Mouse (Mus musculus) CH12.LX (cell line): ENCODE measurements around the gene Rps27a. TPM values are rescaled to one million over a fixed set of nuclear protein-coding genes. Genes with fewer than 3 reads are reported as not detected.

Experiments used
- DNase-seq: peaks from one replicate; pipeline ENCODE4 v3.0.0-alpha.2; 2013; ENCODE audit errors: extremely low read depth
- H3K27ac ChIP-seq: 2 replicates; pipeline ENCODE4 v1.5.1; 2012; ENCODE audit warnings: low read depth, mild to moderate bottlenecking, control low read depth, moderate library complexity; ENCODE audit not compliant: insufficient read depth
- H3K27me3 ChIP-seq: replicated peaks from 2 replicates; pipeline ENCODE3; 2012; ENCODE audit warnings: inconsistent platforms
- H3K36me3 ChIP-seq, 2 experiments: replicated peaks in 1 of 2; 2 replicates each; pipeline versions ENCODE3 to v1.6.1; 2012; ENCODE audit warnings: inconsistent platforms in 1 of 2, low read length in 1 of 2, mild to moderate bottlenecking in 1 of 2, mixed read lengths in 1 of 2, moderate library complexity in 1 of 2; ENCODE audit not compliant: control insufficient read depth in 1 of 2, insufficient read depth in 1 of 2
- H3K4me1 ChIP-seq, 2 experiments: 2 replicates each; pipeline ENCODE4 v1.6.1; 2012; ENCODE audit warnings: inconsistent platforms in 1 of 2, moderate library complexity in 1 of 2; ENCODE audit not compliant: insufficient read depth in 2 of 2, control insufficient read depth in 1 of 2
- H3K4me2 ChIP-seq: 2 replicates; pipeline ENCODE4 v1.6.1; 2012; ENCODE audit warnings: low read depth, mild to moderate bottlenecking, control low read depth; ENCODE audit not compliant: poor library complexity, insufficient read depth, severe bottlenecking
- H3K4me3 ChIP-seq, 3 experiments: fragments of 150-350 bp in 1 of 3; sonication (generic) in 1 of 3; replicated peaks in 1 of 3; 2 replicates each; pipeline versions ENCODE3 to v1.5.1; 2011 to 2012; ENCODE audit warnings: low read depth in 2 of 3, low read length in 2 of 3, mild to moderate bottlenecking in 2 of 3, moderate library complexity in 2 of 3, control low read depth in 1 of 3, improper control_type of control experiment in 1 of 3, inconsistent platforms in 1 of 3, mixed read lengths in 1 of 3; ENCODE audit not compliant: poor library complexity in 1 of 3
- H3K79me2 ChIP-seq: replicated peaks from 2 replicates; pipeline ENCODE4 v1.6.1; 2012; ENCODE audit warnings: mild to moderate bottlenecking, moderate library complexity; ENCODE audit not compliant: control insufficient read depth, poor library complexity, insufficient read depth, severe bottlenecking; ENCODE audit errors: extremely low read depth
- H3K9ac ChIP-seq: 2 replicates; pipeline ENCODE4 v1.6.1; 2012; ENCODE audit warnings: low read depth, mild to moderate bottlenecking, control low read depth, moderate library complexity; ENCODE audit not compliant: insufficient read depth
- H3K9me3 ChIP-seq: replicated peaks from 2 replicates; pipeline ENCODE3; 2012; ENCODE audit warnings: low read length, inconsistent platforms, mixed read lengths
- BHLHE40 ChIP-seq: IDR thresholded peaks from 2 replicates; pipeline ENCODE4 v1.6.1; 2011; ENCODE audit warnings: mild to moderate bottlenecking, low read depth, low read length, improper control_type of control experiment
- CHD2 ChIP-seq: IDR thresholded peaks from 2 replicates; pipeline ENCODE4 v1.6.1; 2011; ENCODE audit warnings: low read length, improper control_type of control experiment
- CTCF ChIP-seq, 2 experiments: IDR thresholded peaks in 1 of 2; conservative IDR thresholded peaks in 1 of 2; 2 replicates each; pipeline ENCODE4 v1.5.1; 2011 to 2012; ENCODE audit warnings: low read depth in 2 of 2, low read length in 2 of 2, improper control_type of control experiment in 1 of 2, inconsistent platforms in 1 of 2, mild to moderate bottlenecking in 1 of 2, moderate library complexity in 1 of 2
- E2F4 ChIP-seq: IDR thresholded peaks from 2 replicates; pipeline ENCODE4 v1.6.1; 2011; ENCODE audit warnings: low read depth, low read length, improper control_type of control experiment; ENCODE audit not compliant: insufficient replicate concordance
- EP300 ChIP-seq: IDR thresholded peaks from 2 replicates; pipeline ENCODE4 v1.6.1; 2011; ENCODE audit warnings: low read length, improper control_type of control experiment
- ETS1 ChIP-seq: conservative IDR thresholded peaks from 2 replicates; pipeline ENCODE4 v1.6.1; 2012; ENCODE audit warnings: low read depth, mild to moderate bottlenecking, inconsistent platforms, low read length, improper control_type of control experiment, moderate library complexity
- HCFC1 ChIP-seq: IDR thresholded peaks from 2 replicates; pipeline ENCODE4 v1.6.1; 2012; ENCODE audit warnings: low read depth, mild to moderate bottlenecking, inconsistent platforms, low read length, improper control_type of control experiment
- IRF4 ChIP-seq: IDR thresholded peaks from 2 replicates; pipeline ENCODE4 v1.6.1; 2014; ENCODE audit warnings: low read depth, mild to moderate bottlenecking, inconsistent platforms, low read length, improper control_type of control experiment
- JUN ChIP-seq: IDR thresholded peaks from 2 replicates; pipeline ENCODE4 v1.6.1; 2011; ENCODE audit warnings: low read depth, mild to moderate bottlenecking, low read length, improper control_type of control experiment, moderate library complexity; ENCODE audit not compliant: insufficient read depth
- JUND ChIP-seq: conservative IDR thresholded peaks from 2 replicates; pipeline ENCODE4 v1.6.1; 2011; ENCODE audit warnings: low read depth, low read length, improper control_type of control experiment
- MAX ChIP-seq: IDR thresholded peaks from 2 replicates; pipeline ENCODE4 v1.6.1; 2011; ENCODE audit warnings: low read length, improper control_type of control experiment
- MAZ ChIP-seq: IDR thresholded peaks from 2 replicates; pipeline ENCODE4 v1.6.1; 2012; ENCODE audit warnings: low read depth, mild to moderate bottlenecking, inconsistent platforms, low read length, improper control_type of control experiment, moderate library complexity
- MEF2A ChIP-seq: IDR thresholded peaks from 2 replicates; pipeline ENCODE4 v1.6.1; 2014; ENCODE audit warnings: low read depth, mild to moderate bottlenecking, inconsistent platforms, low read length, improper control_type of control experiment, borderline replicate concordance
- MXI1 ChIP-seq: IDR thresholded peaks from 2 replicates; pipeline ENCODE4 v1.6.1; 2011; ENCODE audit warnings: mild to moderate bottlenecking, low read depth, low read length, improper control_type of control experiment
- MYC ChIP-seq: IDR thresholded peaks from 2 replicates; pipeline ENCODE4 v1.6.1; 2011; ENCODE audit warnings: low read depth, mild to moderate bottlenecking, improper control_type of control experiment, low read length
- NELFE ChIP-seq: IDR thresholded peaks from 2 replicates; pipeline ENCODE4 v1.6.1; 2011; ENCODE audit warnings: low read depth, low read length, improper control_type of control experiment
- POLR2A ChIP-seq: IDR thresholded peaks from 2 replicates; pipeline ENCODE4 v1.6.1; 2011; ENCODE audit warnings: low read depth, mild to moderate bottlenecking, improper control_type of control experiment, low read length
- RAD21 ChIP-seq: IDR thresholded peaks from 2 replicates; pipeline ENCODE4 v1.6.1; 2011; ENCODE audit warnings: low read depth, mild to moderate bottlenecking, low read length, improper control_type of control experiment, moderate library complexity
- SMC3 ChIP-seq: IDR thresholded peaks from 2 replicates; pipeline ENCODE4 v1.6.1; 2011; ENCODE audit warnings: low read depth, low read length, improper control_type of control experiment
- TBP ChIP-seq: conservative IDR thresholded peaks from 2 replicates; pipeline ENCODE4 v1.6.1; 2011; ENCODE audit warnings: low read depth, low read length, improper control_type of control experiment
- TCF12 ChIP-seq: IDR thresholded peaks from 2 replicates; pipeline ENCODE4 v1.6.1; 2014; ENCODE audit warnings: low read depth, mild to moderate bottlenecking, inconsistent platforms, low read length, improper control_type of control experiment
- ZMIZ1 ChIP-seq: IDR thresholded peaks from 2 replicates; pipeline ENCODE4 v1.6.1; 2012; ENCODE audit warnings: low read depth, mild to moderate bottlenecking, inconsistent platforms, low read length, improper control_type of control experiment
- ZNF384 ChIP-seq: IDR thresholded peaks from 2 replicates; pipeline ENCODE4 v1.6.1; 2012; ENCODE audit warnings: low read depth, low read length, improper control_type of control experiment, inconsistent platforms
- dilution Hi-C: fragments of 300-500 bp; cut with MboI; formaldehyde crosslinking; loops from 2 replicates; pipeline ENCODE4 v1.14.3; 2020; ENCODE audit warnings: low sequenced_read_pairs; ENCODE audit not compliant: extremely low pct_unique_long_range_greater_than_20kb, extremely low pct_ligation_motif_present
- in situ Hi-C: fragments of 300-500 bp; cut with MboI; formaldehyde crosslinking; loops from 3 replicates; pipeline ENCODE4 v1.14.3; 2019; ENCODE audit warnings: low sequenced_read_pairs, low pct_ligation_motif_present, low pct_unique_long_range_greater_than_20kb, mixed read lengths
- polyA plus RNA-seq: library from polyadenylated mRNA; unstranded; fragments of >175 nt; gene quantifications from 2 replicates; pipeline ENCODE4 v1.2.1, GENCODE M21; 2012; ENCODE audit warnings: low read depth; ENCODE audit not compliant: insufficient read length
- total RNA-seq, 2 experiments: library from RNA; depleted of rRNA; stranded (reverse); fragments of 300-350 nt in 1 of 2; fragments of >200 nt in 1 of 2; gene quantifications; 2 replicates each; pipeline ENCODE4 v1.2.3; 2012 to 2014

The Rps27a gene
- total and polyA plus RNA-seq, 3 experiments, result 2,619 to 3,767 (median 2,733) TPM

DNA sequence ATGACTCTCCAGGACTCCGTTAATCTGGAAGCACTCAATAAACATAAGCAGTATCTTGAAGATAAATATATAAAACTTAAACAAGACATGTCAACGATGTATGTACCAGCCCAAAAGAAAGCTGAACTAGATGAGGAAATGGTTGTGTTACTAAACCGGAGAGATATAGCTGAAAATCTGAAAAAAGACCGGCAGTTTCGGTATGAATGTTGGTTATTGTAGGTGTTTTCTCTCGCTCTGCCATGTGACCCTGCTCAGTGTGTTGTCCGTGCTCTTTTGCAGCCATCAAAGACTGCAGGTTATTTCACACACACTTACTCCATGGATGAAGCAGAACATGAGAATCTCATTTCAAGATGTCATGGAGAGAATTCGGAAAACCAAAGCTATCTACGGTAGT, 12.5 kb upstream of the Rps27a start (continued):
- peak; percentile 96 for TF ChIP-seq MAX
- TF ChIP-seq EP300, result peak; percentile 94
- TF ChIP-seq BHLHE40, result peak; percentile 80
- TF ChIP-seq CTCF (conservative IDR thresholded peaks at IDR 0.05 in 1 of 2, IDR thresholded peaks at IDR 0.05 in 1 of 2; ENCODE audit: low read depth in 2 of 2, low read length in 2 of 2), result no peak
- peak; percentile 44; the same call in 1 of the 2 replicates for TF ChIP-seq POLR2A
- TF ChIP-seq MXI1, result peak; percentile 96
- peak; percentile 90 for TF ChIP-seq JUN
- TF ChIP-seq, all 38 proteins: peak for 25

DNA sequence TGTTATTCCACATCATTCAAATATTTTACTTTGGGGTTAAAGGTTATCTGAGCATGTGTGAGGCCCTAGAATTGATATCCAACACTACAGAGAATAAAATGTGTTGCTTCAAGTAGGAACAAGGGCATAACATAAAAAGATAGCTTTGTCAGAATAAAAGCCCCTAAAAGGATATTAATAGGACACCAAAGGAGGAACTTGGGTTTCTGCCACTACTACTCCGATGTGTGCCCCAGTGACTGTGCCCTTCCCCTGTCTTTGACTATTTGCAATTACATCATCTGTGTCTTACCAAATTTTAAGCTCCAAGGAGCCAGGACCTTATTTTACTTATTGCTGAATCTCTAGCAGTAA, 1.5 kb upstream of the Rps27a start:
- Histone ChIP-seq H3K9ac (peak overlapping the region; percentile 98), H3K4me3 (peak overlapping the region in 2 of 3 experiments; percentile 73 to 91)

DNA sequence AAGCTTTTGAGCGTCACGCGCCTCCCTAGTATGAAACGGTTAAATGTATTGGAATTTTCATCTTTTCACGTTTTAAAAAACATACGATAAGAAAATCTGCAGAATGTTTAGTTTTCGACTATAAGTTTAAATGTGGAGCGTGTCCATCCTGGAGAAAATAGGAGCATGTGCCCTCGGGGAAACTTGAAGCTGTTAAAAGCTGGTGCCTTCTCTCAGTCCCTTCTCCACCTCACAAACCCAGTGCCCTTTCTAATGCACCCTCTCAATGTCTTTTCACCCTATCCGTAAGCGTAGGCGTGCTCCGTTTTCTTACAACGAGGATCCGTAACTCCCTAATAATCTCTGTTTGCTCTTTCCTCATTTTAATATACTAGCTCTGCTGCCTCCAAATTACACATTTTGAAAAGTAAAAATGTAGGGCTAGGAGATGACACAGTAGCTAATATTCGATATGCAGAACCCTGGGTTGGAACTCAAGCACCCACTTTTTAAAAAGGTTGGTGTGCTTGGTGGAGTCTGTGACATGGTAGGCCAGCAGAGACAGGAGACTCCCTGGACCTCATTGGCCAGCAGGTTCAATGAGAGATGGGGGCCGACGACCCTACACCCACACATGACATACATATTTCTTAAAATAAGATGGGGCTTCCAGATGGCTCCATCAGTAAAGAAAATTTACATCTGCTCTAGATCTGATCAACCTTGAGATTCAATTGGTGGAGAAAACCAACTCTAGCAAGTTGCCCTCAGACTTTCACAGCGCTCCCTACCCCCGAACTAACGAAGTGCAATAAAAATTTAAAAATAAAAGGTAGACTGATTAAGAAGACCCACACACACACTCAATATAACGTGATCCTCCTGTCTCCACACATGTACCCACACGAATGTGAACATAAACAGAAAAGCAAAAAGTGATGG, 855 bp upstream of the Rps27a start:
- in situ Hi-C loops, result loop anchor here (5.0 to 25.0 kb wide), 3 partner anchors 144 to 336 kb away; partner anchors contain the start of gene Rtn4
- TF ChIP-seq HCFC1 (no peak), CTCF (conservative IDR thresholded peaks at IDR 0.05 in 1 of 2, IDR thresholded peaks at IDR 0.05 in 1 of 2; ENCODE audit: low read depth in 2 of 2, low read length in 2 of 2) (peak in 1 of 2 experiments; percentile 56; a peak in 2 of 4 replicates), MAZ (no peak), SMC3 (0 out of 2 replicates have a peak, but pooled peaks have one; percentile 7), TBP (0 out of 2 replicates have a peak, but pooled peaks have one; percentile 39), MXI1 (peak; percentile 50; the same call in 1 of the 2 replicates), MAX (peak; percentile 9; the same call in 1 of the 2 replicates), ZMIZ1 (peak; percentile 59; the same call in 1 of the 2 replicates), MYC (peak; percentile 63; the same call in 1 of the 2 replicates), E2F4 (no peak), NELFE (peak; percentile 36; the same call in 1 of the 2 replicates)
- H3K4me2 ChIP-seq, result peak overlapping the region; percentile 100

More for the DNA sequence above, 1.5 kb upstream of the Rps27a start:
- in situ Hi-C loops (loop anchor here (5.0 to 25.0 kb wide), 3 partner anchors 143 to 335 kb away; partner anchors contain the start of gene Rtn4), dilution Hi-C loops (no loop called here)
- DNase-seq, result peak; percentile 82
- peak overlapping the region; percentile 100 for H3K4me2 ChIP-seq
- H3K9me3 ChIP-seq, result no peaks in the 10 kb centered on the region
- peaks cover 16 to 23% of the 10 kb centered on the region in 2 experiments for H3K36me3 ChIP-seq
- H3K4me1 ChIP-seq, result peaks cover 4 to 38% of the 10 kb centered on the region in 2 experiments; a peak in 3 of 4 replicates
- H3K27ac ChIP-seq, result peak overlapping the region; percentile 91; the same call in 1 of the 2 replicates
- peaks cover 27% of the 10 kb centered on the region for H3K79me2 ChIP-seq
- TF ChIP-seq TCF12 (peak; percentile 42; the same call in 1 of the 2 replicates), TBP (peak; percentile 66), E2F4 (no peak), RAD21 (peak; percentile 2), HCFC1 (peak; percentile 45; the same call in 1 of the 2 replicates), EP300 (peak; percentile 63), JUN (no peak), ETS1 (peak; percentile 59), NELFE (0 out of 2 replicates have a peak, but pooled peaks have one; percentile 27), JUND (peak; percentile 35; the same call in 1 of the 2 replicates), CHD2 (peak; percentile 51; the same call in 1 of the 2 replicates), IRF4 (peak; percentile 12; the same call in 1 of the 2 replicates), ZNF384 (no peak), MEF2A (peak; percentile 85), SMC3 (0 out of 2 replicates have a peak, but pooled peaks have one; percentile 1), MAZ (no peak)
- no peaks in the 10 kb centered on the region for H3K27me3 ChIP-seq

More for the DNA sequence above, 855 bp upstream of the Rps27a start:
- Histone ChIP-seq H3K4me3 (peak overlapping the region; percentile 73 to 91 (median 81)), H3K27me3 (no peaks in the 10 kb centered on the region), H3K27ac (peak overlapping the region; percentile 91), H3K4me1 (peaks cover 4 to 45% of the 10 kb centered on the region in 2 experiments; a peak in 3 of 4 replicates), H3K36me3 (peaks cover 22 to 29% of the 10 kb centered on the region in 2 experiments), H3K9ac (peak overlapping the region; percentile 98), H3K9me3 (no peaks in the 10 kb centered on the region), H3K79me2 (peaks cover 34% of the 10 kb centered on the region)
- dilution Hi-C loops, result no loop called here
- DNase-seq, result peak; percentile 68
